Mouse (Mus musculus) spleen, adult 2 months (tissue): ENCODE measurements around the gene Tubb4b.

Experiments
- CTCF ChIP-seq: fragments of 200-500 bp; IDR thresholded peaks from 2 replicates; pipeline ENCODE4 v1.5.1; 2011; ENCODE audit warnings: mild to moderate bottlenecking, inconsistent platforms; ENCODE audit not compliant: insufficient read depth, insufficient read length, insufficient replicate concordance; ENCODE audit errors: extremely low read depth
- POLR2A ChIP-seq: fragments of 200-500 bp; IDR thresholded peaks from 2 replicates; pipeline ENCODE4 v1.6.1; 2011; ENCODE audit warnings: low read depth, low read length, inconsistent platforms

DNA sequence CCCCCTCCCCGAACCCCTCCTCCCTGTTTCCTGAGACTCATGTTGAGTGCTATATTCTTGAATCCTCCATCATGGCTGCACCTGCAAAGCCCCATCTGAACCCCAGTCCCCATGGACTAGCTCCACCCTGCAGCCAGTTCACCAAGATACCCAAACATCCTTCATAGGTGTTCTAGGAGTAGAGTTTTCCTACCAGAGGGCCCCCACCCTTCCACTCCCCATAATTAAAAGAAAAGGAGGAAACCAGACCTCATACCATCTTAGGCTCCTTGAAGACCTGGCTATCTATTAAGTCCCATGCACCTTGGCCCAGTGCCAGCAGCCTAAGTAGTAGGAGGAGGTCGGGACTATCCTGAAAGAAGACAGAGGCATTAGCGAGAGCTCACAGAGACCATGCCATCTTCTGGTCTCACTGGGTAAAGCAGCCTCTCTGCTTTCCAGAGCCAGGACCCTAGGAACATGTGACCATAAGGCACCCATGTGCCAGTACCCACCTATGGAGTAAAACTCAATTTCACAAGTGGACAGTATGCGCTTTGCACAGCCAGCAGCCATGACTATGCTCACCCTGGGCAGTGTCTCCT is 20.8 kb downstream of the Tubb4b start:
- TF ChIP-seq POLR2A: no peak
- no peak for TF ChIP-seq CTCF
